Mouse (Mus musculus) heart, adult 9 months (tissue): ENCODE results near the gene Cdyl.
"Not testable (repeated sequence)": the region's sequence is repeated elsewhere in the genome, so short reads cannot be mapped to it uniquely, and the experiment has no call there.

ENCODE experiments used
- DNase-seq, 2 experiments: peaks; one replicate each; pipeline ENCODE4 v3.0.0; 2022; ENCODE audit warnings: low spot score in 2 of 2

Cdyl gene

GRCm38 (mm10) chr13:35833941-35834340, 174.3 kb downstream of the Cdyl start:
- DNase-seq, result no peak

- no peak for DNase-seq
Measured at GRCm38 (mm10) chr13:35835669-35836068, 176.0 kb downstream of the Cdyl start.

- not testable (repeated sequence) for DNase-seq
Measured at GRCm38 (mm10) chr13:35836501-35836900, 176.9 kb downstream of the Cdyl start.

GRCm38 (mm10) chr13:35840102-35840501, 180.5 kb downstream of the Cdyl start:
- no peak for DNase-seq

DNA sequence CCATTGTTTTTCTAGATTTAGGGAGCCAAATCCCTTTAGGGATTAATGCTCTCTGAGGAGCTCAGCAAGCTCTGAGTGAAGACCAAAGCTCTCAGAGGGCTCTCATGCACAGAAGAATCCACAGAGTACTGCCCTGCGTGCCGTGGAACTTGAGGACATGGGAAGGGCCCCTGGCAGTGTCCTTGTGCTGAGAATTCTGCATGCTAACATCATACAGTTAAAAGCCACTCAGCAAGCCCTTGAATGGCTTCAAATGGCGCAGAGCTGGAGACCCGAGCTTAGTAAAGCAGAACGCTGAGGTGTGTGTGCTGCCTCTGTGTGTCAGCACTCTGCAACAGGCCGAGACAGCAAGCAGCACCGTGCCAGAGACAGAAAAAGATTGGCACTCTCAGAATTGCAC, 183.8 kb downstream of the Cdyl start:
- no peak for DNase-seq

GRCm38 (mm10) chr13:35845306-35845705, 185.7 kb downstream of the Cdyl start:
- DNase-seq, result no peak

DNA sequence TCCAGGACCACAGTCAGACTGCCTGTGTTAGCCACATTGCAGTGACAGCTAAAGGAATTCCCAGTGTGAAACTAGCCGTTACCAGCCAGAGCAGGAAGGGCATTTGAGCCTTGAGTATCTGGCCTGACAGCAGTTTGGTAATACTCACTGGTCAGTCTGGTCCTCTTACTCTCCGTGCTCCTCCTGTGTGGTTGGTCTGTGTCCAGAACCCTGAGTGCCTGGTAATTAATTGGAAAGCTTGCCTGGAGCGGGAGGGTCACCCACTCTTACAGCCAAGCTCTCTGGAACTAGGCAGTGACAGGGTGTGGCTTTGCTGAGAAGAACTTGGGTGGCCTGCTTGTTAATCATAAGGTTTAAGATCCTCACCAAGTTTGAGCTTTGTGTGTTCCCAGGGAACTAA, 189.1 kb downstream of the Cdyl start:
- peak; percentile 14 to 15 for DNase-seq

- DNase-seq, result no peak
Measured at GRCm38 (mm10) chr13:35851581-35851980, 191.9 kb downstream of the Cdyl start.

DNA sequence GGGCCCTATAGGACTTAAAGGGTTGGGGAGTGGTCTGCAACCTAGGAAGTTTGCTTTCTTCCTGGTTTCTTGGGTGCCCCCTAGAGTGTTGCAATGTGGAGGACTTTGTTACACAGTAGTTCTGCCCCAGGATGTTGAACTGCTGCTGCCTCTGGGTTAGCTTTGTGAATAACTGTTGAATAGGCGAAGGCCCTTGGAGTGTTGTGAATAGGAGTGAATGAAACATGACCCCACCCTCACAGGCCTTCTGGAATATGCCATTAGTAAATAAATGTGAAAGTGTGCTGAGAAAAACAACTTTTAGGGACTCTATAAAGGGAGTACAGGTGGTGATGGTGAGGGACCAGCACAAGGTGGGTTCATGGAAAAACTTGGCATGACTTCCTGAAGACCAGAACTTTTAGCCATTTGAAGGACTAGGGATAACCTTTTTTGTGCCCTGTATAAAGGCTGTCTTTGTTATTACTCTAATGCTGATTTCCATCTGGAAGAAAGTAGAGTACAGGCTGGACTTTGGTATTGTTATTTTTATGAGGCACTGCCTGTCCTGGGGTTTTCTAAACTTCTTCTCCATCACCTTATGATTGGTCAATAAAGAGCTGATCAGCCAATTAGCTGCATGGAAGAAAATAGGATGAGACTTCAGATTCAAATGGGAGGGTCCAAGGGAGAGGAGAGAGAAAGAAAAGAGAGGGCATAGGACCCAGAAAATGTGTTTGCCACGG, 193.4 kb downstream of the Cdyl start:
- no peak for DNase-seq

- DNase-seq, result no peak
Measured at GRCm38 (mm10) chr13:35857486-35857885, 197.9 kb downstream of the Cdyl start.

GRCm38 (mm10) chr13:35860916-35861315, 201.3 kb downstream of the Cdyl start:
- peak; percentile 20 to 22 for DNase-seq

DNA sequence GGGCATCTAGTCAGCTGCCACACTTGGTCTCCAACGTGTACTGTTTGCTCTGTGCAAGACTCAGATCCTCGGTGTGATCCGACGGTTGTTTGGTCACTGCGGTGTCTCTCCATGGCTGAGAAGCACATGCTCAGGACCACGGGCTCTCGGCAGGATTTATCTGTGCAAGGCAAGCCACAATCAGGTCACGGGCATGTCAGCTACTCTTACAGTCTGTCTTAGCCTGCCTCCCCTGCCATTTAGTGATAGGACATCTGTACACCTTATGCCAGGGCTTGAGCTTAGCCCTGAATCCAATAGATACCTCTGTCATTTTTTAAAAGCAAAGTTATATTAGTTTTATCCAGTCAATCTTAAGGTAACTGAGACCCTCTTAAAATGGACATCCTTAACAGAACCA, 211.0 kb downstream of the Cdyl start:
- DNase-seq, result no peak

DNA sequence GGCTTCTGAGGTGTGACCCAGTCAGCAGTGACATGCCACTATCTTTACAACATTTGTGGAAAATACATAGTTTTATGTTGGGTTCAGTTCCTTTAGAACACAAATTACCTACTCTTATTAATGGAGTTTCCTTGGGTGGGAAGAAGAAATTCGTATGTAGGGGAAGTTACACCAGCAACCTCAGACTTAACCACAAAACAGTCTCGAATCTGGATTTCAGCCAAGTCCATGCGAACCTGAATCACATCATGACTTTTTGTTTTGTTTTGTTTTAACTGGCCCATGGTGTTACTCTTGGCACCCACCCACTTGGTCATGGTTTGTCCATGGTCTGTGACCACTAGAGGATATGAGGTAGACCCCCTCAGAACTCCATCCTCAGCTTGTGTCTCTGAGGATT, 211.5 kb downstream of the Cdyl start:
- DNase-seq, result no peak

GRCm38 (mm10) chr13:35875396-35875795, 215.8 kb downstream of the Cdyl start:
- DNase-seq, result no peak

DNA sequence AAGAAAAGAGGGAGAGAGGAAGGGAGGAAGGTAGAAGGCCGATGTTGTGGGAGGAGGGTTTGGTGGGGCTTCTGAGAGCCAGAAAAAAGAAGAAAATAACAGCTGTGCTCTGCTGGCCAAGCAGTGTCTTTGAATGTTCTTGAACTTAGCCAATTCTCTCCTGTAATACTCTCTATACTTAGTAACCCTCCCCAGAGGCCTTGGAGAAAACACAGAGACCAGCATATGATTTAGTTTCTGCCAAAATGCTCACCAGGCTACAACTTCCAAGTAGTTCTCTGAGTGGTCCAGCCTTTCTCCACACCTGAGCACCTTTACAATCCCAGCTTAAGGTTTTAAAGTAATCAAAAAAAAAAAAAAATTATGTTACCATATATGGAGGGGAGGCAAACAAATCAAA, 218.6 kb downstream of the Cdyl start:
- DNase-seq, result peak; percentile 27 to 46

- no peak for DNase-seq
Measured at GRCm38 (mm10) chr13:35879068-35879467, 219.4 kb downstream of the Cdyl start.

GRCm38 (mm10) chr13:35879519-35879918, 219.9 kb downstream of the Cdyl start:
- no peak for DNase-seq

- DNase-seq, result no peak
Measured at GRCm38 (mm10) chr13:35880555-35881046, 221.0 kb downstream of the Cdyl start.

DNA sequence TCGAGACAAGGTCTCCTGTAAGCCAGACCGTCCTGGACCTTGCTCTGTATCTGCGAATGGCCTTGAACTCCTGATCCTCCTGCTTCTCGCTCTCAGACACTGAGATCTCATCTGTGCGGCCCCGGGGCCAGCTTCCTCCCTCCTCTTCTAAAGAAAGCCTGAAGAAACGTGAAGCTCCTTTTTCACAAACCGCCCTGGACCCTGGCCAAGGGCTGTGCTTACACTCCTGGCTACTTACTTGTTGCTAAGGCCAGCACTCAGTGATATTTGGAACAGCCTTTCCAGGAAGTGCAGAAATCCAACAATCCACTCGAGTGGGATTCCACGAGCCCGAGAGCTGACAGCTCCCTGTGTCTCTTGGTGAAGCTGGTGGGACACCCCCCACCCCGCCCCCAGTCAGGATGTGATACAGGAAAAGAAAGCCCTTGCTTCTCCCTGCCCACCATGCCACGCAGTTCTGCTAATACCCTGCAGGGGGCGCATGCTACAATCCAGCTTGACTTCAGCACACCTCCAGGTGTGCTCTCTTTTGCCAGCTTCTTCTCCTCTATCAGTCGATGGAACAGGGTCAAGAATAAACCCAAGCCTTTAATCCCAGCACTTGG, 226.6 kb downstream of the Cdyl start:
- peak; percentile 46 for DNase-seq

- no peak for DNase-seq
Measured at GRCm38 (mm10) chr13:35892866-35893265, 233.2 kb downstream of the Cdyl start.

DNA sequence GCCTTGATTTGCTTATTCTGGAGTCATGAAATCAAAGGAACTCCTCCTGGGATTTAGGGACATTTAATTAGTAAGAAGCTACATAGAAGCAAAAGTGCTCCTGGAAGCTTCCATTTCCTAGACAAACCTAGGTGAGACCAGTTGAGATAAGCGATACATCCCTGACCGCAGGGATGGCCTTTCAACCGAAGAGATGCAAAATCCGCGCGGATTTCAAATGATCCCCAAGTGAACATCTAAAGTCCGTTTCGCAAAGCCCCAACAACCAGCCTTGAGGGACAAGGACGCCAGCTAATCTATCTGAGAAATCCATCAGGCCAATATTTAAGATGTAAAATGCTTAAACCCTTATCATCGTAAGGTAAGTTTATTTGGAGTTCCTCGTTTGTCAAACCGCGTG, 245.7 kb downstream of the Cdyl start:
- DNase-seq, result no peak

- DNase-seq, result peak; percentile 94 to 95
Measured at GRCm38 (mm10) chr13:35905879-35906481, 246.3 kb downstream of the Cdyl start, which contains the start of gene Rpp40. Gene Rpp40, minus strand, starts transcription at chr13:35906359.

- DNase-seq, result no peak
Measured at GRCm38 (mm10) chr13:35911476-35911875, 251.8 kb downstream of the Cdyl start.
